Mouse (Mus musculus): ENCODE data around the gene Igflr1. TPM values are rescaled to one million over a fixed set of nuclear protein-coding genes. Genes with fewer than 3 reads are reported as not detected.
A peak's percentile ranks its signal among the peaks of the same experiment; 100 is the strongest.

The Igflr1 gene
- total RNA-seq, 4 experiments from 2014 or later: 1.1 to 1.4 (median 1.1) TPM; not detected in 1

GRCm38 (mm10) chr7:30588676-30589434 is 23.6 kb downstream of the Igflr1 start, which contains the start of gene Kmt2b:
TSS of gene Kmt2b (minus strand) at chr7:30588726.
- peak; percentile 96 for DNase-seq (ENCODE audit: low spot score)

- DNase-seq (ENCODE audit: low spot score): peak; percentile 87
Measured at GRCm38 (mm10) chr7:30589435-30590301, 24.4 kb downstream of the Igflr1 start.

GRCm38 (mm10) chr7:30590927-30591604 is 25.8 kb downstream of the Igflr1 start:
- DNase-seq (ENCODE audit: low spot score): no peak

GRCm38 (mm10) chr7:30591605-30591951 is 26.4 kb downstream of the Igflr1 start:
- no peak for DNase-seq (ENCODE audit: low spot score)

- DNase-seq (ENCODE audit: low spot score): no peak
Measured at GRCm38 (mm10) chr7:30592772-30593423, 27.7 kb downstream of the Igflr1 start.

GRCm38 (mm10) chr7:30593579-30594509 is 28.6 kb downstream of the Igflr1 start:
- DNase-seq (ENCODE audit: low spot score): no peak

- DNase-seq (ENCODE audit: low spot score): no peak
Measured at GRCm38 (mm10) chr7:30594510-30595024, 29.3 kb downstream of the Igflr1 start.

- no peak for DNase-seq (ENCODE audit: low spot score)
Measured at GRCm38 (mm10) chr7:30596093-30596492, 30.9 kb downstream of the Igflr1 start.

GRCm38 (mm10) chr7:30596811-30597210 is 31.6 kb downstream of the Igflr1 start:
- DNase-seq (ENCODE audit: low spot score): no peak

GRCm38 (mm10) chr7:30598786-30599185 is 33.6 kb downstream of the Igflr1 start, which contains the start of gene Zbtb32:
TSS of gene Zbtb32 (minus strand) at chr7:30598909.
- no peak for DNase-seq (ENCODE audit: low spot score)

- DNase-seq (ENCODE audit: low spot score): peak; percentile 67
Measured at GRCm38 (mm10) chr7:30599933-30600353, 34.7 kb downstream of the Igflr1 start.

- no peak for DNase-seq (ENCODE audit: low spot score)
Measured at GRCm38 (mm10) chr7:30600651-30601050, 35.4 kb downstream of the Igflr1 start.

GRCm38 (mm10) chr7:30602583-30602982 is 37.4 kb downstream of the Igflr1 start:
- DNase-seq (ENCODE audit: low spot score): no peak

GRCm38 (mm10) chr7:30604424-30604823 is 39.2 kb downstream of the Igflr1 start:
- no peak for DNase-seq (ENCODE audit: low spot score)

- no peak for DNase-seq (ENCODE audit: low spot score)
Measured at GRCm38 (mm10) chr7:30604944-30605343, 39.7 kb downstream of the Igflr1 start.

GRCm38 (mm10) chr7:30607706-30608309 is 42.6 kb downstream of the Igflr1 start:
- no peak for DNase-seq (ENCODE audit: low spot score)

GRCm38 (mm10) chr7:30608476-30608875 is 43.2 kb downstream of the Igflr1 start:
- DNase-seq (ENCODE audit: low spot score): no peak

GRCm38 (mm10) chr7:30610043-30610442 is 44.8 kb downstream of the Igflr1 start:
- peak; percentile 50 for DNase-seq (ENCODE audit: low spot score)

- DNase-seq (ENCODE audit: low spot score): no peak
Measured at GRCm38 (mm10) chr7:30612654-30613402, 47.6 kb downstream of the Igflr1 start, which contains the start of gene Upk1a. TSS of gene Upk1a (minus strand) at chr7:30612847.
